Mouse (Mus musculus) brain, embryonic 14.5 days (tissue): ENCODE data around the gene Creb3l1. TPM values are rescaled to one million over a fixed set of nuclear protein-coding genes. Genes with fewer than 3 reads are reported as not detected.

ENCODE experiments used
- DNase-seq: peaks from one replicate; pipeline ENCODE4 v3.0.0-alpha.2; 2011; ENCODE audit warnings: low read depth
- CTCF ChIP-seq: fragments of 200-500 bp; IDR thresholded peaks from 2 replicates; pipeline ENCODE4 v1.5.1; 2012; ENCODE audit warnings: inconsistent platforms, mild to moderate bottlenecking, moderate library complexity, borderline replicate concordance; ENCODE audit not compliant: insufficient read depth, insufficient read length; ENCODE audit errors: extremely low read depth
- POLR2A ChIP-seq: fragments of 200-500 bp; IDR thresholded peaks from 2 replicates; pipeline ENCODE4 v1.6.1; 2012; ENCODE audit warnings: mild to moderate bottlenecking, inconsistent platforms, borderline replicate concordance; ENCODE audit not compliant: poor library complexity, insufficient read depth, insufficient read length, severe bottlenecking; ENCODE audit errors: extremely low read depth
- polyA plus RNA-seq: library from polyadenylated mRNA; depleted of rRNA; stranded (reverse); fragments of >200 nt; gene quantifications from 2 replicates; pipeline ENCODE4 v1.2.3, GENCODE M21; 2012

Creb3l1 gene
- polyA plus RNA-seq, 1 experiment = 4.7 TPM

GRCm38 (mm10) chr2:91973416-91974135 is 50.7 kb downstream of the Creb3l1 start:
- no peak for DNase-seq
- TF ChIP-seq CTCF (no peak), POLR2A (no peak)

- no peak for DNase-seq
- TF ChIP-seq CTCF (no peak), POLR2A (no peak)
Measured at GRCm38 (mm10) chr2:91972121-91972566, 52.2 kb downstream of the Creb3l1 start.

- peak; percentile 83 for DNase-seq
- TF ChIP-seq POLR2A (no peak), CTCF (no peak)
Measured at GRCm38 (mm10) chr2:91971231-91972097, 52.8 kb downstream of the Creb3l1 start.

- DNase-seq = no peak
Measured at GRCm38 (mm10) chr2:91967962-91968361, 56.3 kb downstream of the Creb3l1 start.

GRCm38 (mm10) chr2:91966367-91966766 is 57.9 kb downstream of the Creb3l1 start:
- DNase-seq = no peak
- no peak for TF ChIP-seq CTCF
- TF ChIP-seq POLR2A = no peak

More at GRCm38 (mm10) chr2:91967962-91968361, 56.3 kb downstream of the Creb3l1 start:
- TF ChIP-seq CTCF (no peak), POLR2A (no peak)

- DNase-seq = no peak
- no peak for TF ChIP-seq POLR2A
- TF ChIP-seq CTCF = no peak
Measured at GRCm38 (mm10) chr2:91965417-91965816, 58.9 kb downstream of the Creb3l1 start.

- TF ChIP-seq CTCF (no peak), POLR2A (no peak)
- no peak for DNase-seq
Measured at GRCm38 (mm10) chr2:91964610-91965204, 59.6 kb downstream of the Creb3l1 start.

GRCm38 (mm10) chr2:91963443-91963932 is 60.8 kb downstream of the Creb3l1 start:
- peak; percentile 90 for TF ChIP-seq CTCF
- peak; percentile 93 for TF ChIP-seq POLR2A
- DNase-seq = peak; percentile 96

GRCm38 (mm10) chr2:91962864-91963401 is 61.4 kb downstream of the Creb3l1 start:
- TF ChIP-seq POLR2A (no peak), CTCF (no peak)
- DNase-seq = no peak

- no peak for TF ChIP-seq POLR2A
- TF ChIP-seq CTCF = no peak
- no peak for DNase-seq
Measured at GRCm38 (mm10) chr2:91961901-91962761, 62.2 kb downstream of the Creb3l1 start.

GRCm38 (mm10) chr2:91960459-91960858 is 63.8 kb downstream of the Creb3l1 start:
- no peak for DNase-seq
- TF ChIP-seq POLR2A (no peak), CTCF (no peak)

GRCm38 (mm10) chr2:91959544-91960410 is 64.5 kb downstream of the Creb3l1 start:
- no peak for DNase-seq
- TF ChIP-seq POLR2A (no peak), CTCF (no peak)
